Mouse (Mus musculus) testis, adult 2 months (tissue): ENCODE data around the gene March11.

ENCODE experiments used
- CTCF ChIP-seq: fragments of 200-500 bp; IDR thresholded peaks from 2 replicates; pipeline ENCODE4 v1.5.1; 2012; ENCODE audit warnings: low read depth, mild to moderate bottlenecking, inconsistent platforms, low read length, moderate library complexity; ENCODE audit not compliant: control insufficient read depth, insufficient read depth, insufficient replicate concordance
- POLR2A ChIP-seq: fragments of 200-500 bp; IDR thresholded peaks from 2 replicates; pipeline ENCODE4 v1.6.1; 2012; ENCODE audit warnings: low read depth, mild to moderate bottlenecking, inconsistent platforms, low read length, moderate library complexity; ENCODE audit not compliant: control insufficient read depth

GRCm38 (mm10) chr15:26380844-26381243 lies 72.0 kb downstream of the March11 start:
- TF ChIP-seq POLR2A: no peak
- no peak for TF ChIP-seq CTCF
